Mouse (Mus musculus) midbrain, embryonic 11.5 days (tissue): Measurements from ENCODE around the gene Kcnj3. TPM values are rescaled to one million over a fixed set of nuclear protein-coding genes. Genes with fewer than 3 reads are reported as not detected.
"Not testable (repeated sequence)": the region's sequence is repeated elsewhere in the genome, so short reads cannot be mapped to it uniquely, and the experiment has no call there.

Experiments
- ATAC-seq: fragments of 200-750 bp; cut with Nextera tagmentation; 2 replicates; pipeline ENCODE4 v1.8.0; 2017; ENCODE audit warnings: moderate TSS enrichment, moderate library complexity; ENCODE audit not compliant: low FRiP score
- DNase-seq: peaks from one replicate; pipeline ENCODE4 v3.0.0; 2015; ENCODE audit warnings: low spot score; ENCODE audit errors: missing footprints
- H3K27ac ChIP-seq: fragments of 300-500 bp; sonication (generic); 2 replicates; pipeline ENCODE4 v1.5.1; 2014; ENCODE audit warnings: low read depth, low read length
- H3K27me3 ChIP-seq: fragments of 300-500 bp; sonication (generic); 2 replicates; pipeline ENCODE4 v1.6.1; 2014; ENCODE audit warnings: mild to moderate bottlenecking, low read length, moderate library complexity, mixed read lengths; ENCODE audit not compliant: control insufficient read depth, insufficient read depth
- H3K36me3 ChIP-seq: fragments of 300-500 bp; sonication (generic); 2 replicates; pipeline ENCODE4 v1.6.1; 2014; ENCODE audit warnings: mild to moderate bottlenecking, low read length, moderate library complexity, mixed read lengths; ENCODE audit not compliant: control insufficient read depth, insufficient read depth
- H3K4me1 ChIP-seq: fragments of 300-500 bp; sonication (generic); 2 replicates; pipeline ENCODE4 v1.6.1; 2014; ENCODE audit warnings: low read length; ENCODE audit not compliant: control insufficient read depth, insufficient read depth
- H3K4me2 ChIP-seq: fragments of 300-500 bp; sonication (generic); 2 replicates; pipeline ENCODE4 v1.6.1; 2014; ENCODE audit warnings: mild to moderate bottlenecking, moderate library complexity
- H3K4me3 ChIP-seq: fragments of 300-500 bp; sonication (generic); 2 replicates; pipeline ENCODE4 v1.5.1; 2014; ENCODE audit warnings: low read depth, low read length
- H3K9ac ChIP-seq: fragments of 300-500 bp; sonication (generic); 2 replicates; pipeline ENCODE4 v1.6.1; 2014; ENCODE audit warnings: low read length
- H3K9me3 ChIP-seq: fragments of 300-500 bp; sonication (generic); 2 replicates; pipeline ENCODE4 v1.6.1; 2016; ENCODE audit warnings: low read length; ENCODE audit not compliant: control insufficient read depth
- WGBS: fragments of 180-500 bp; shearing (Covaris S2); extraction: QIAGEN DNeasy Blood & Tissue Kit; methylation state at CpG from one replicate; pipeline ENCODE4 v1.1.7; 2014; 5-methylcytosine and 5-hydroxymethylcytosine counted together
- polyA plus RNA-seq: library from polyadenylated mRNA; unstranded; fragments of >200 nt; fragmentation: Nextera tagmentation; extraction: Ambion mirVana; gene quantifications from 2 replicates; pipeline ENCODE4 v1.2.1, GENCODE M21; 2014

Gene Kcnj3
- polyA plus RNA-seq, 1 experiment from 2014 or later: 1.1 TPM

DNA sequence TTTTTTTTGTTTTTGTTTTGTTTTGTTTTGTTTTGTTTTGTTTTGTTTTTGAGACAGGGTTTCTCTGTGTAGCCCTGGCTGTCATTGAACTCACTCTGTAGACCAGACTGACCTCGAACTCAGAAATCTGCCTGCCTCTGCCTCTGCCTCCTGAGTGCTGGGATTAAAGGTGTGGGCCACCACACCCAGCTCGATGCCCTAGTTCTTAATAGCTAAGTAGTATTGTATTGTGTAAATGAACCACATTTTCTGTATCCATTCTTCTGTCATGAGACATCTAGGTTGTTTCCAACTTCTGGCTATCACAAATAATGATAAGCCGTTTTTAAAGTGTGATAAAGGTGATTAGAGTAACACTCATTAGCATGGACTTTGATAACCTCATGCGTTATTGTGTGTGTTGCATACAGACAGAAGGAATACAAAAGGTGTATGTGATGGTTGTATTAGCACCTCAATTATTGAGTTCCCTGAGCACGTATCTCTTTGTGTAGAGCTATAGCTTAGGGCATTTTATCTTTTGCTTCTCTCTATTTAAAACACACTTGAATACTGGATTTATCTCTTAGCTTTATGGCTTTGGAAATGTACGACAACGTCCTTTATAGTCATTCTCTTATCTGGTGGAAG, 49.8 kb downstream of the Kcnj3 start:
- H3K27me3 ChIP-seq, H3K4me1 ChIP-seq, ATAC-seq, DNase-seq, H3K27ac ChIP-seq, H3K36me3 ChIP-seq, H3K9me3 ChIP-seq, H3K4me2 ChIP-seq, H3K9ac ChIP-seq, H3K4me3 ChIP-seq: not testable (repeated sequence)
- 91% methylated on average over 7 of the region's 7 CpGs for WGBS

DNA sequence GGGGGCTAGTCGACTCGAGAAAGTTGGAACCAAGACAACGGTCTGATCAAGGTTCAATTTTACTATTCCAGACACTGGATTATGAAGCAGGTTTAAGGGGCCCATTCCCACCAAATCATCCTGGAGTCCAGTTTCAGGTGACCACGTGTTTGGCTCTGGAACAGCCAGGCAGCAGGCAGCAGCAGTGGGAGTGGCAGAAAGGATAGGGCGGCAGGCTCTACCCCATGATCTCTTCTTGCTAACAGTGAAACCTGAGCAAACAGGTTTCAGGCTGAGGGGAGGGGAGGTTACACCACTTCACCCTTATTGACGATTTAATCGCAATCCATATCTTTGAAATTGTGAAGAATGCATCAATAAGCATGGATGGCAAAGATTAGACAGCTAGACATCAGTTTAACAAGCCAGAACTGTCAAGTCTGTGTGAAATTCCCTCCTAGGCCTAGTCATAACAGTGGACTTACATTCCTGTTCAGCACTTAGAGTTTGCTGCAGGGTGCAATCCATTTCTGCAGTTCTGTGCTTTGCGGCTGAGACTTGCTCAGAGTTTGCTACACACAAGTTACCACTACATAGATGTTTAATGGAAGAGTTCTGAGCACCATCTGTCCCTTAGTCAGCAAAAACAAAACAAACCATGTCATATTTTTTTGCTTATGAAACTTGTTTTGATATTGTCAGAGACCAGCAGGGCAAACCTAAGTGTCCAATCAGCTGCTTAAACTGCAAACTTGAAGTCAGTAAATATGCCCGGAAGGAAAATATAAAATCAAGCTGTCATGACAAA, 67.8 kb downstream of the Kcnj3 start:
- Histone ChIP-seq H3K36me3 (no peaks in the 10 kb centered on the region), H3K4me2 (no peak overlapping the region), H3K9ac (no peak overlapping the region), H3K9me3 (no peaks in the 10 kb centered on the region), H3K4me1 (no peaks in the 10 kb centered on the region), H3K27me3 (no peaks in the 10 kb centered on the region), H3K4me3 (no peak overlapping the region), H3K27ac (no peak overlapping the region)
- ATAC-seq (no peak), DNase-seq (no peak)
- 77% methylated on average over 9 of the region's 9 CpGs for WGBS

DNA sequence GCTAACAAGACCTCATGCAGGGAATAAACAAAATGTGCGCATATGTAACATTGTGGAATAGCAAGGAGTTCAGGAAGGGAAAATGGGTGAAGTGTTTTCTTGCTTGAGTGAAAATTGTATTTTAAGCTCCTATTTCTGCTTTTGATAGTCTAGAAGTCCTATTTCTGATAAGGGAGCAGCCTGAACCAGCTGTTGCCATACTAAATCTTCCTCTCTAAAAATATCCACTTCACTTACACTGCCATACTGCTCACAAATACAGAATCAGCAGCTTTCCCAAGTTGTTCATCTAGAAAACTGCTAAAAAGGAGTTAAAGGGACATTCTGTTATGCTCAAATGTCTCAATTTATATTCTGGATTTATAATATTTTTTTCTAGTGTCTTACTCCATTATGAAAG, 69.9 kb downstream of the Kcnj3 start:
- Histone ChIP-seq H3K4me1 (no peaks in the 10 kb centered on the region), H3K9me3 (no peaks in the 10 kb centered on the region), H3K36me3 (no peaks in the 10 kb centered on the region), H3K9ac (no peak overlapping the region), H3K4me3 (no peak overlapping the region), H3K27ac (no peak overlapping the region), H3K4me2 (no peak overlapping the region), H3K27me3 (no peaks in the 10 kb centered on the region)
- WGBS: 95% methylated on average over 1 of the region's 1 CpGs
- DNase-seq: no peak
- ATAC-seq: no peak

DNA sequence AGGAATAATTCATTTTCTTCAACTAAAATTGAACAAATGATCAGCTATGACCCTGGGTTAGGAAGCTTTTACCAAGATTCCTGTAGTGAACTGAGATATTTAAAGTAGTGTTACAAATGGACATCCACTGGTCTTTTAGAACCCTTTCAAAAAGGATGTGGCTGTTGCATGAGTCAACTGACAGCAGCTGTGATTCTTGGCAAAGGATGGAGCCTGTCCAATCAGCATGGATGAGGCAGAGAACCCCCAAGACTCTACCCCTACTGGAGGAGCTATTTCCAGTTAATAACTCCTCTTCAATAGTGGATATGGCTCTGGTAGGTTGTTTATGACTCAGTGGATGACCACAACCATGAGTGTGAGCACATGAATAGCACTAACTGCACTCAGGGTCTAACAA, 81.5 kb downstream of the Kcnj3 start:
- no peaks in the 10 kb centered on the region for H3K9me3 ChIP-seq
- no peak overlapping the region for H3K27ac ChIP-seq
- H3K36me3 ChIP-seq: no peaks in the 10 kb centered on the region
- no peaks in the 10 kb centered on the region for H3K4me1 ChIP-seq
- no peaks in the 10 kb centered on the region for H3K27me3 ChIP-seq
- H3K4me2 ChIP-seq: no peak overlapping the region
- no peak overlapping the region for H3K9ac ChIP-seq
- no peak overlapping the region for H3K4me3 ChIP-seq
- DNase-seq (no peak), ATAC-seq (no peak)

DNA sequence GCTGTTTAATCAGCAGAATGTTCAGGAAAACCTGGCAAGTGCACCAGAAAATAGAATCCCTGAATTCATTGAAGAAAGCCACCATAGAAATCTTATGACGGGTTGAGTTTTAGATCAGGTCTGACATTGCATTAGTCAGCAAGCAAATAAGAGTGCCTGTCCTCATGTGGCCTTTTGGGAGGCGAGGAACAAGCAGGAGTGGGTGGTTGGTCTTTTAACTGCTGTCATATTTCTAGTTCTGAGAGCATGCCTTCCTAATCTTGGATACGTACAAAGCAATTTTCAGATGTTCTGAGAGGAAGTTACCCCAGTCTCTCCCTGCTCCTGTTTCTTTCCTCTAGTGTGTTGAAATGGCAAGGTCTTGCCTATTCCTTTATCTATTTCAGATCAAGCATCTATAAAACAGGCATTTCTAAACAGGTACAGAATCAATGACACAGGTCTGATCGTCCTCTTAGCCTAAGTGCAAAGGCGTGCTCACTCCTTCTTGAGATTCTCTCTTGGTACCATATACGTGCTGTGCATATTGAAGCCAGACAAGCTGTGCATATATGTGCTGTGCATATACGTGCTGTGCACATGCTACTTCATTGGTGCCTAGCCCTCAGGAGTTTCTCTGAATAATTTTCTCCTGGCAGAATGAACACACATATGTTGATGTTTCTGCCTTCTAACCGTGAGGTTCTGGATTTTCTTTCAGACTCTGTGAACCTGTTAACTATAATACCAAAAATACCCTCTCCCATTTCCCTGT, 97.1 kb downstream of the Kcnj3 start:
- DNase-seq: no peak
- Histone ChIP-seq H3K4me2 (no peak overlapping the region), H3K9ac (no peak overlapping the region), H3K27ac (no peak overlapping the region), H3K9me3 (no peaks in the 10 kb centered on the region), H3K4me1 (no peaks in the 10 kb centered on the region), H3K4me3 (no peak overlapping the region), H3K27me3 (no peaks in the 10 kb centered on the region), H3K36me3 (no peaks in the 10 kb centered on the region)
- WGBS: 87% methylated on average over 8 of the region's 8 CpGs
- ATAC-seq: no peak

DNA sequence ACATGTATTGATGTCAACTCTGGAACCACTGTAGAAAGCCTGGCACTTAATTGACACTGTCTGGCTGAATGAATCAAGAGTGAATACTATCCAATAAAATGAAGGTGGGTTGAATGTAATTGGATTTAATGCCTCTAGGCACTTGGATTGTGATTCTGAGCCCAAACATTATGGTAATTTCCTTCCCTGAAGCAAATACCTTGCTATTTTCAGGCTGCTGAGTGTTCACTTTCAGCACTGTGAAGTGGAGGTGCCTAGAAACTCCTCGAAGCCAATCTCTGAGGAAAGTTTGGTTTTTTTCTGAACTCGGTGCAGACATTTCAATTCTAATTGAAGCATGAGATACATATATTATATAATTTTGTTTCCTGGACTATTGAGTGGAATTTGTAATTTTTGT, 99.2 kb downstream of the Kcnj3 start:
- DNase-seq (no peak), ATAC-seq (no peak)
- no peak overlapping the region for H3K9ac ChIP-seq
- H3K4me1 ChIP-seq: no peaks in the 10 kb centered on the region
- no peak overlapping the region for H3K4me3 ChIP-seq
- H3K9me3 ChIP-seq: no peaks in the 10 kb centered on the region
- H3K4me2 ChIP-seq: no peak overlapping the region
- no peaks in the 10 kb centered on the region for H3K36me3 ChIP-seq
- 98% methylated on average over 2 of the region's 2 CpGs for WGBS
- no peaks in the 10 kb centered on the region for H3K27me3 ChIP-seq
- no peak overlapping the region for H3K27ac ChIP-seq

DNA sequence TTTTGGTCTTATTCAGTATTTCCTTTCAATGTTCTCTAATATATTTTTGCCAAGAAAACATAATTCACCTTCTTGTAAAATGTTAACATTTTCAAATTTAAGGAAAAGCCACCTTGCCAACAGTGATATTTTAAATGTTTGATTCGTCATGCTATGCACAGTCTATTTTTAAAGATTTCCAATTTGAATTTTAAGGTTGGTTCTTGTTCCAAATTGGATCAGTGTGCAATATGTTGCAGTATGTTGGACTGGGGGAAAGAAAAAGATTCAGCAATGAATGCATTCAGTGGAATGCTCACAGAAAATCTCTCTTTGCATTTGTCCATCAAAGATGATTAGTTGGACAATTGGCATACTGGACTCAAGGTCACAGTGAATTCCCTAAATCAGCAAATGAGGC, 99.7 kb downstream of the Kcnj3 start:
- no peaks in the 10 kb centered on the region for H3K36me3 ChIP-seq
- no peaks in the 10 kb centered on the region for H3K4me1 ChIP-seq
- no peaks in the 10 kb centered on the region for H3K27me3 ChIP-seq
- 79% methylated on average over 1 of the region's 1 CpGs for WGBS
- no peak overlapping the region for H3K4me3 ChIP-seq
- no peaks in the 10 kb centered on the region for H3K9me3 ChIP-seq
- DNase-seq: no peak
- no peak for ATAC-seq
- H3K27ac ChIP-seq: no peak overlapping the region
- H3K4me2 ChIP-seq: no peak overlapping the region
- no peak overlapping the region for H3K9ac ChIP-seq

DNA sequence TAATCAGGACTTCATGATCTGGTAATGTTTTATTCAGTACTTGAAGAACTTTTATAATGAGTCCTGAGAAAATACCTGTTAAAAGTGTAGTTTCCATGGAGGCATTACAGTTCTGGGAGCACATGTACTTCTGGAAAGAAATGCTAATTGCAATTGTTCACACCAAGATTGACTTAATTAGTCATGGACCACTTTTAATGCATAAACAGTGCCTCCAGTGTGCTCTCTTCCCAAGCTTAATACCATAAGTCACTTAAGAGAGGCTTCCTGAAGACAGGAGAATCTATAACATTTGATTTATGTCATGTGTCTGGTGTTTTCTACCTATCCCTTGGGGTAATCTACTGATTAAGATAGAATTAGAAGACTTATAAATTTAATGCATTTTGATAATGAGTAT, 111.8 kb downstream of the Kcnj3 start:
- no peaks in the 10 kb centered on the region for H3K36me3 ChIP-seq
- ATAC-seq (no peak), DNase-seq (no peak)
- no peaks in the 10 kb centered on the region for H3K27me3 ChIP-seq
- H3K4me1 ChIP-seq: no peaks in the 10 kb centered on the region
- no peak overlapping the region for H3K4me3 ChIP-seq
- no peak overlapping the region for H3K4me2 ChIP-seq
- no peak overlapping the region for H3K9ac ChIP-seq
- no peaks in the 10 kb centered on the region for H3K9me3 ChIP-seq
- H3K27ac ChIP-seq: no peak overlapping the region

DNA sequence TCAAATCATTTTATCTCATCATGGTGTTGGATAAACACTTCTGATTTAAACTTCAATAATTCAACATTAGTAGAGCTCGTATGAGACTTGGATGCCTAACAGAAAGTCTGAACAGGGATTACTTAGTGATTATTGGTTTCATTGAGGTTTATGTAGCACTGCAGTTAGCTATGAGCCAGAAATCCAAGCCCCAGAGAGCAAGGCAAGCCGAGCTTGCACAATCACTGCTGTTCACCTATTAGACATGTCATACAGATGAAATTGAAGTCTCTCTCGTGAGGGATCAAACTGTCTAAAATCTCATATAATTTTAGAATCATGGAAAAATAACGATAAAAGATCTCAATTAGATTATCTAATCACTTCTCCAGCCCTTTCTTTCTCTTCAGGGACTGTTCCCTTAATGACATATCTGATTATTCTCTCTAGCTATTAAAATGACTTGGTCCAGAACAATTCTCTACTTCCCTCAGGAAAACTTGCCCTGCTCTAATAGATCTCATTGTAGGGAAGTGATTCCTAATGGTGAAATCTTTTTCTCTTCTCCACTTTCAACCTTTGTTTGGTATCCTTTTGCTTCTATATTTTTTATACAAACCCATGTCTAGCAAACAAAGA, 122.7 kb downstream of the Kcnj3 start:
- ATAC-seq (no peak), DNase-seq (no peak)
- Histone ChIP-seq H3K4me2 (no peak overlapping the region), H3K4me3 (no peak overlapping the region), H3K36me3 (no peaks in the 10 kb centered on the region), H3K9me3 (no peaks in the 10 kb centered on the region), H3K9ac (no peak overlapping the region), H3K27me3 (no peaks in the 10 kb centered on the region), H3K4me1 (no peaks in the 10 kb centered on the region), H3K27ac (no peak overlapping the region)
- 80% methylated on average over 4 of the region's 4 CpGs for WGBS
